Mouse (Mus musculus) C2C12 (cell line): ENCODE measurements around the gene Ttyh2. TPM values are rescaled to one million over a fixed set of nuclear protein-coding genes. Genes with fewer than 3 reads are reported as not detected.
"Not testable (repeated sequence)": the region's sequence is repeated elsewhere in the genome, so short reads cannot be mapped to it uniquely, and the experiment has no call there.

ENCODE experiments used
- H3K27me3 ChIP-seq: one replicate; pipeline ENCODE4 v1.6.1; 2011; ENCODE audit not compliant: control insufficient read depth, insufficient read depth, insufficient read length
- H3K36me3 ChIP-seq: one replicate; pipeline ENCODE4 v1.6.1; 2011; ENCODE audit not compliant: control insufficient read depth, insufficient read depth
- H3K4me3 ChIP-seq: one replicate; pipeline ENCODE4 v1.5.1; 2011; ENCODE audit warnings: mild to moderate bottlenecking, control low read depth; ENCODE audit not compliant: poor library complexity, insufficient read depth, severe bottlenecking
- H3K79me2 ChIP-seq: one replicate; pipeline ENCODE4 v1.6.1; 2011; ENCODE audit not compliant: control insufficient read depth, insufficient read depth
- H3K79me3 ChIP-seq: one replicate; pipeline ENCODE4 v1.6.1; 2011; ENCODE audit warnings: low read depth, control low read depth
- H3ac ChIP-seq: one replicate; pipeline ENCODE3; 2011; ENCODE audit warnings: low read depth; ENCODE audit not compliant: control insufficient read depth, insufficient read length
- CEBPB ChIP-seq: IDR thresholded peaks from one replicate; pipeline ENCODE4 v1.6.1; 2011; ENCODE audit warnings: low read depth, mild to moderate bottlenecking, control low read depth, moderate library complexity
- CTCF ChIP-seq: IDR thresholded peaks from one replicate; pipeline ENCODE4 v1.5.1; 2011; ENCODE audit not compliant: control insufficient read depth, insufficient read depth, insufficient read length
- FOSL1 ChIP-seq: IDR thresholded peaks from one replicate; pipeline ENCODE4 v1.8.0; 2011; ENCODE audit warnings: mild to moderate bottlenecking, low read length; ENCODE audit not compliant: poor library complexity, insufficient read depth, severe bottlenecking
- MAX ChIP-seq: IDR thresholded peaks from one replicate; pipeline ENCODE4 v1.6.1; 2011; ENCODE audit warnings: mild to moderate bottlenecking, control low read depth
- MYOD1 ChIP-seq: IDR thresholded peaks from one replicate; pipeline ENCODE4 v1.6.1; 2011; ENCODE audit warnings: low read depth; ENCODE audit not compliant: control insufficient read depth, insufficient read length
- MYOG ChIP-seq: IDR thresholded peaks from one replicate; pipeline ENCODE4 v1.6.1; 2011; ENCODE audit not compliant: control insufficient read depth, insufficient read length; ENCODE audit errors: extremely low read depth
- USF1 ChIP-seq: IDR thresholded peaks from one replicate; pipeline ENCODE4 v1.6.1; 2011; ENCODE audit warnings: low read depth, mild to moderate bottlenecking, control low read depth, moderate library complexity
- polyA plus RNA-seq: library from polyadenylated mRNA; unstranded; fragments of >200 nt; fragmentation: generic; extraction: Trizol; gene quantifications from one replicate; pipeline ENCODE4 v1.2.1, GENCODE M21; 2012; ENCODE audit warnings: missing spikeins

The Ttyh2 gene
- polyA plus RNA-seq, 1 experiment, result 20.1 TPM

DNA sequence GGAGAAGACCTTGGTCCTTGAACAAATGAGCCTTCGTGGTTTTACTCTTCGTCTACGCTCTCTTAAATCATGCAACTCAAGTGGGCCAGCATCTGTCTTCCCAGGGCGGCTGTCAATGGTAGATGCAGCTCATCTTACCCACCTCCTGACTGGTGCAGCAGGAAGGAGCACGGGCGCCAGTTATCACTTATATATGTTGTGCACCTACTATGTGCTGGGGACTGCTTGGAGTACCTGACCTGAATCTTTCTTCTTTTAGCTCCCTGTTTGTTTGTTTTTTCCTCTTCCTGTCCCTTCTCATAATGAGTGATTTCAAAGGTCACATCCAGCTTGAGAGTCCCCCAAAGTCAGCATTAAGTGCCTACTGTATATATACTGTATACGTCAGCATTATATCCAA lies 11.1 kb upstream of the Ttyh2 start:
- Histone ChIP-seq H3ac (no peak overlapping the region), H3K36me3 (peaks cover 1% of the 10 kb centered on the region), H3K27me3 (peaks cover 11% of the 10 kb centered on the region), H3K79me2 (peaks cover 8% of the 10 kb centered on the region), H3K79me3 (peaks cover 6% of the 10 kb centered on the region), H3K4me3 (no peak overlapping the region)
- TF ChIP-seq CEBPB (no peak), FOSL1 (no peak), CTCF (no peak), MYOD1 (no peak), USF1 (no peak), MYOG (no peak), MAX (no peak)

- peaks cover 14% of the 10 kb centered on the region for H3K36me3 ChIP-seq
- peaks cover 11% of the 10 kb centered on the region for H3K27me3 ChIP-seq
- peaks cover 19% of the 10 kb centered on the region for H3K79me3 ChIP-seq
- no peak overlapping the region for H3K4me3 ChIP-seq
- no peak overlapping the region for H3ac ChIP-seq
- H3K79me2 ChIP-seq, result peaks cover 21% of the 10 kb centered on the region
- TF ChIP-seq FOSL1, result no peak
- no peak for TF ChIP-seq MYOG
- TF ChIP-seq CEBPB, result no peak
These were observed 9.8 kb upstream of the Ttyh2 start for GRCm38 (mm10) chr11:114665463-114665862.

GRCm38 (mm10) chr11:114666786-114667185 lies 8.4 kb upstream of the Ttyh2 start:
- TF ChIP-seq MAX, result no peak
- no peak for TF ChIP-seq FOSL1
- TF ChIP-seq MYOG, result no peak
- TF ChIP-seq USF1, result no peak
- TF ChIP-seq MYOD1, result no peak
- TF ChIP-seq CTCF, result no peak
- no peak overlapping the region for H3K4me3 ChIP-seq
- H3K79me2 ChIP-seq, result peaks cover 34% of the 10 kb centered on the region
- peaks cover 11% of the 10 kb centered on the region for H3K27me3 ChIP-seq
- peaks cover 32% of the 10 kb centered on the region for H3K79me3 ChIP-seq
- no peak overlapping the region for H3ac ChIP-seq
- H3K36me3 ChIP-seq, result peaks cover 28% of the 10 kb centered on the region

DNA sequence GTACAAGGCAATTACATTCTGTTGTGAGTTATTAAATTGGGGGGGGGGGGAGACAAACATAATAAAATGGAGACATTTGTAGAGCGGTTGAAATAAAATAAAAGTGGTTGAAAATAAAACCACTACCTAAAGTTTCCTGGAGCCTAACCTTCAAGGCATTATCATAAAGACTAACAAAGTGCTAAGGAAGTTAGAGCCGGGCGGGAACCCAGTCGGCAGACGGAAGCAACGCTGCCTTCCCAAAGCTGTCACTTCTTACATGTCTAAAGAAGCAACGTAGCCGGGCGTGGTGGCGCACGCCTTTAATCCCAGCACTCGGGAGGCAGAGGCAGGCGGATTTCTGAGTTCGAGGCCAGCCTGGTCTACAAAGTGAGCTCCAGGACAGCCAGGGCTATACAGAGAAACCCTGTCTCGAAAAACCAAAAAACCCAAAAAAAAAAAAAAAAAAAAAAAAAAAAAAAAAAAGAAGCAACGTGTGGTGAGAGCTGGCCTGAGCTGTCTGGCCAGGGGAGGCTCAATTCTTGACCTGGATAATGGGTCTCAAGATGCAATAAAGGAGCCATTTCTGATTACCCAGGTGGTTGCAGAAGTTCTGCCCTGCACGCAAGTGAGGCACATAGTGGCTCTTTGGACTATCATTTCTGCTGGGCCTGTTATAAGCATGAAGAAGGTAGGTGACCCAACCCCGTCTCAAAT lies 7.8 kb upstream of the Ttyh2 start:
- peaks cover 11% of the 10 kb centered on the region for H3K27me3 ChIP-seq
- no peak overlapping the region for H3ac ChIP-seq
- H3K79me2 ChIP-seq, result peaks cover 40% of the 10 kb centered on the region
- H3K36me3 ChIP-seq, result peaks cover 34% of the 10 kb centered on the region
- no peak overlapping the region for H3K4me3 ChIP-seq
- peaks cover 38% of the 10 kb centered on the region for H3K79me3 ChIP-seq
- TF ChIP-seq FOSL1 (no peak), MYOD1 (no peak), CEBPB (no peak), MYOG (no peak), USF1 (no peak), CTCF (no peak), MAX (no peak)

- not testable (repeated sequence) for H3ac ChIP-seq, H3K4me3 ChIP-seq
- H3K36me3 ChIP-seq, result peaks cover 39% of the 10 kb centered on the region
- peaks cover 11% of the 10 kb centered on the region for H3K27me3 ChIP-seq
- peaks cover 45% of the 10 kb centered on the region for H3K79me2 ChIP-seq
- H3K79me3 ChIP-seq, result peaks cover 41% of the 10 kb centered on the region
These were observed 7.3 kb upstream of the Ttyh2 start for GRCm38 (mm10) chr11:114667932-114668285.

GRCm38 (mm10) chr11:114668301-114668710 lies 6.9 kb upstream of the Ttyh2 start, which contains the start of gene Rpl38:
Rpl38 (plus strand) TSS chr11:114668524.
- Histone ChIP-seq H3K27me3 (peaks cover 10% of the 10 kb centered on the region), H3ac (peak within 1 kb of the TSS; percentile 89), H3K36me3 (peaks cover 43% of the 10 kb centered on the region), H3K79me3 (peaks cover 45% of the 10 kb centered on the region), H3K4me3 (peak within 1 kb of the TSS; percentile 92), H3K79me2 (peaks cover 49% of the 10 kb centered on the region)
- TF ChIP-seq CEBPB (no peak), MAX (peak; percentile 80), CTCF (peak; percentile 69)
